Mouse (Mus musculus) C2C12 (cell line): ENCODE results near the gene Adcy7. TPM values are rescaled to one million over a fixed set of nuclear protein-coding genes. Genes with fewer than 3 reads are reported as not detected.
A peak's percentile ranks its signal among the peaks of the same experiment; 100 is the strongest.

Source experiments
- H3K27me3 ChIP-seq: one replicate; pipeline ENCODE4 v1.6.1; 2011; ENCODE audit not compliant: control insufficient read depth, insufficient read depth, insufficient read length
- H3K36me3 ChIP-seq: one replicate; pipeline ENCODE4 v1.6.1; 2011; ENCODE audit not compliant: control insufficient read depth, insufficient read depth
- H3K4me3 ChIP-seq: one replicate; pipeline ENCODE4 v1.5.1; 2011; ENCODE audit warnings: mild to moderate bottlenecking, control low read depth; ENCODE audit not compliant: poor library complexity, insufficient read depth, severe bottlenecking
- H3K79me2 ChIP-seq: one replicate; pipeline ENCODE4 v1.6.1; 2011; ENCODE audit not compliant: control insufficient read depth, insufficient read depth
- H3K79me3 ChIP-seq: one replicate; pipeline ENCODE4 v1.6.1; 2011; ENCODE audit warnings: low read depth, control low read depth
- H3ac ChIP-seq: one replicate; pipeline ENCODE3; 2011; ENCODE audit warnings: low read depth; ENCODE audit not compliant: control insufficient read depth, insufficient read length
- CEBPB ChIP-seq: IDR thresholded peaks from one replicate; pipeline ENCODE4 v1.6.1; 2011; ENCODE audit warnings: low read depth, mild to moderate bottlenecking, control low read depth, moderate library complexity
- CTCF ChIP-seq: IDR thresholded peaks from one replicate; pipeline ENCODE4 v1.5.1; 2011; ENCODE audit not compliant: control insufficient read depth, insufficient read depth, insufficient read length
- FOSL1 ChIP-seq: IDR thresholded peaks from one replicate; pipeline ENCODE4 v1.8.0; 2011; ENCODE audit warnings: mild to moderate bottlenecking, low read length; ENCODE audit not compliant: poor library complexity, insufficient read depth, severe bottlenecking
- MAX ChIP-seq: IDR thresholded peaks from one replicate; pipeline ENCODE4 v1.6.1; 2011; ENCODE audit warnings: mild to moderate bottlenecking, control low read depth
- MYOD1 ChIP-seq: IDR thresholded peaks from one replicate; pipeline ENCODE4 v1.6.1; 2011; ENCODE audit warnings: low read depth; ENCODE audit not compliant: control insufficient read depth, insufficient read length
- MYOG ChIP-seq: IDR thresholded peaks from one replicate; pipeline ENCODE4 v1.6.1; 2011; ENCODE audit not compliant: control insufficient read depth, insufficient read length; ENCODE audit errors: extremely low read depth
- USF1 ChIP-seq: IDR thresholded peaks from one replicate; pipeline ENCODE4 v1.6.1; 2011; ENCODE audit warnings: low read depth, mild to moderate bottlenecking, control low read depth, moderate library complexity
- polyA plus RNA-seq: library from polyadenylated mRNA; unstranded; fragments of >200 nt; fragmentation: generic; extraction: Trizol; gene quantifications from one replicate; pipeline ENCODE4 v1.2.1, GENCODE M21; 2012; ENCODE audit warnings: missing spikeins

Adcy7 gene
- polyA plus RNA-seq, 1 experiment, result 66.9 TPM

GRCm38 (mm10) chr8:88306511-88306910, 34.3 kb downstream of the Adcy7 start:
- Histone ChIP-seq H3K27me3 (no peaks in the 10 kb centered on the region), H3K36me3 (peaks cover 83% of the 10 kb centered on the region), H3ac (no peak overlapping the region), H3K79me3 (peaks cover 35% of the 10 kb centered on the region), H3K4me3 (no peak overlapping the region), H3K79me2 (peaks cover 90% of the 10 kb centered on the region)
- TF ChIP-seq CTCF, result peak; percentile 35
- TF ChIP-seq CEBPB, result no peak

GRCm38 (mm10) chr8:88307736-88308135, 35.5 kb downstream of the Adcy7 start:
- no peaks in the 10 kb centered on the region for H3K27me3 ChIP-seq
- peaks cover 88% of the 10 kb centered on the region for H3K36me3 ChIP-seq
- peaks cover 26% of the 10 kb centered on the region for H3K79me3 ChIP-seq

DNA sequence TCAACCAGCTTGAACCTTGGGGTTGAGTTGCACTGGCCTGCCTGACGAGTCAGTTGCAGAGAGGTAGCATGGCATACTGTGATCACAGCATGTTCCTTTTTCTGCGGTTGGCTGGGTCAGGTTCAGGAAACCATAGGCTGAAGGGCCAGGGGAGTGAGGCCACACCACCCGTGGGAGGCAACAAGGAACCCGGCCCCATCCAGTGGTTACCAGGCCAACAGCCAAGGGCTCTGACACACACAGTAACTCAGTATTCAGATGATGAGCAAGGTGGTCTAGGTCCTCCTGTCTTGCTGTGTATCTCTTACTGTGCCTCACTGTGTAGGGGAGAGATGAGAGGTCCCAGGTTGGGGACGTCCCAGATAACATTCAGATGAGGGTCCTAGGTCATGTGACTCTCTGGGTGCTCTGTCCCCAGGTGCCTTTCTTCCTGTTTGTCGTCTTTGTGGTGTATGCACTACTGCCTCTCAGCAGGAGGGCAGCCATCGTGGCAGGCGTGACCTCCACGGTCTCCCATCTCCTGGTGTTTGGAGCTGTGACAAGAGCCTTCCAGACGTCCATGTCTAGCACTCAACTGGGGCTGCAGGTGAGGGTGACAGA, 37.2 kb downstream of the Adcy7 start:
- Histone ChIP-seq H3K27me3 (no peaks in the 10 kb centered on the region), H3K36me3 (peaks cover 88% of the 10 kb centered on the region), H3K79me2 (peaks cover 64% of the 10 kb centered on the region), H3K4me3 (no peak overlapping the region), H3ac (no peak overlapping the region), H3K79me3 (peaks cover 19% of the 10 kb centered on the region)
- TF ChIP-seq MYOD1 (no peak), USF1 (no peak)

More at GRCm38 (mm10) chr8:88307736-88308135, 35.5 kb downstream of the Adcy7 start:
- Histone ChIP-seq H3K79me2 (peaks cover 78% of the 10 kb centered on the region), H3ac (no peak overlapping the region), H3K4me3 (no peak overlapping the region)
- TF ChIP-seq MAX, result no peak
- no peak for TF ChIP-seq FOSL1
- TF ChIP-seq CEBPB, result no peak
- TF ChIP-seq MYOG, result no peak
- TF ChIP-seq MYOD1, result no peak
- no peak for TF ChIP-seq CTCF

DNA sequence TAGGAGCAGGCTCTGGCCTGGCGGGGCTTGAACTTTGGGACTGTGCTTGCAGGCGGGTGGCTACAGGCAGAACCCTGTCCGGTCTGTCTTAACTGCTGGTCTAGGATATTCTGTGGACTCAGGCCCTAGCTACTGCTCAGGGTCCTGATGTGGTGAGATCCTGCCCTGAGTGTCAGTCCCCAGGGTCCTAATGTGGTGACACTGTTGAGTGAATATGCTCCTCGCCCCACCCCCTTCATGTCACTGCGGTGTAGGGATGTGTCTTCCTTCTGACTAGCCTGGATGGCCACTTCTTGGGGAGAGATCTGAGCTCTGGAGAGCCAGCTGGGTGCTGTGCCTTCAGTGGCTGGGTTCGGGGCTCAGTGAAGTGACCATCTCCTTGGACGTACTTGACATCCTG, 37.7 kb downstream of the Adcy7 start:
- no peak overlapping the region for H3K4me3 ChIP-seq
- peaks cover 15% of the 10 kb centered on the region for H3K79me3 ChIP-seq
- no peak for TF ChIP-seq CTCF
- TF ChIP-seq FOSL1, result no peak
- no peak for TF ChIP-seq CEBPB
- no peak for TF ChIP-seq MAX
- TF ChIP-seq MYOD1, result no peak
- TF ChIP-seq USF1, result no peak
- TF ChIP-seq MYOG, result no peak
- no peaks in the 10 kb centered on the region for H3K27me3 ChIP-seq
- H3ac ChIP-seq, result no peak overlapping the region
- peaks cover 64% of the 10 kb centered on the region for H3K79me2 ChIP-seq
- H3K36me3 ChIP-seq, result peaks cover 88% of the 10 kb centered on the region

DNA sequence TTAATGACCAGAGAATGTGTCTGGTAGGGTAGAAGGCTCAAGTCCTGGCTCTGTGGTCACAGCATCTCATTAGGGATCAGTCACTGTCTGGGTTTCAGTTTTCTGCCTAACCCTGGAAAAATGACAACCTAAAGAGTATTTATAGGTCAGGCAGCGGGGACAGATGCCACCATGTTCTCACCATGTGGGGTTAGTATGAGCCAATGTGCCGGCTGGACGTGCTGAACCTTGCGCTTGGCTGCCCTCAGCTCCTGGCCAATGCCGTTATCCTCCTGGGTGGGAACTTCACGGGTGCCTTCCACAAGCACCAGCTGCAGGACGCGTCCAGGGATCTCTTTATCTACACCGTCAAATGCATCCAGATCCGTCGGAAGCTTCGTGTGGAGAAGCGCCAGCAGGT, 38.1 kb downstream of the Adcy7 start:
- H3K27me3 ChIP-seq, result no peaks in the 10 kb centered on the region
- H3K4me3 ChIP-seq, result no peak overlapping the region
- H3K79me3 ChIP-seq, result peaks cover 15% of the 10 kb centered on the region
- peaks cover 65% of the 10 kb centered on the region for H3K79me2 ChIP-seq
- peaks cover 92% of the 10 kb centered on the region for H3K36me3 ChIP-seq
- no peak overlapping the region for H3ac ChIP-seq
- TF ChIP-seq MYOD1 (no peak), MYOG (no peak), MAX (no peak)

DNA sequence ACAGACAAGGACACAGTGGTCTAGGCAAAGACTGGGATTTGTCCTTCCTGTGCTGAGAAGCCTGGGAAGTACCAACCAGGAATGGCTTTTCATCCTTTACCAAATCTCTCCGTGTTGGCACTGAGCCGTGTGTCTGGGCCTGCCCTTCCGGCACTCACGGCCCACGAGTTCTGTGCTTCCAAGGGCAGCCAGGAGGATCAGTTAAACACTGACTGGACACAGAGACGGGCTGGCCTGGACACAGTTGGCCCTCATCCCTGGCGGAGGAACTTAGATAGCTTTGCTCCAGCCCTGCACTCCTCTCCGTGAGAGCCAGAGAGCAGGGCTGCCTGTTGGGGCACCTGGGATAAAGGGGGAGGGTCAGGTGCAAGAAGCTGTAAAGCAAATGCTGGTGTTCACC, 40.8 kb downstream of the Adcy7 start:
- Histone ChIP-seq H3ac (no peak overlapping the region), H3K79me3 (peaks cover 13% of the 10 kb centered on the region), H3K36me3 (peaks cover 95% of the 10 kb centered on the region), H3K27me3 (no peaks in the 10 kb centered on the region), H3K4me3 (no peak overlapping the region), H3K79me2 (peaks cover 56% of the 10 kb centered on the region)
- TF ChIP-seq USF1, result no peak
- no peak for TF ChIP-seq FOSL1
- no peak for TF ChIP-seq MYOG
- no peak for TF ChIP-seq MYOD1
- TF ChIP-seq CTCF, result no peak
- TF ChIP-seq CEBPB, result no peak
- no peak for TF ChIP-seq MAX
